Mouse (Mus musculus) intestine, embryonic 16.5 days (tissue): ENCODE measurements around the gene Gramd4. TPM values are rescaled to one million over a fixed set of nuclear protein-coding genes. Genes with fewer than 3 reads are reported as not detected.
"Not testable (repeated sequence)": the region's sequence is repeated elsewhere in the genome, so short reads cannot be mapped to it uniquely, and the experiment has no call there.

ENCODE experiments used
- ATAC-seq: fragments of 200-750 bp; cut with Nextera tagmentation; 2 replicates; pipeline ENCODE4 v1.8.0; 2017; ENCODE audit warnings: moderate TSS enrichment, moderate library complexity
- H3K27ac ChIP-seq: fragments of 300-500 bp; sonication (generic); 2 replicates; pipeline ENCODE4 v1.5.1; 2014; ENCODE audit warnings: mild to moderate bottlenecking, low read length
- H3K27me3 ChIP-seq: fragments of 300-500 bp; sonication (generic); replicated peaks from 2 replicates; pipeline ENCODE4 v1.6.1; 2014; ENCODE audit warnings: low read length, control low read depth, mixed read lengths; ENCODE audit not compliant: control insufficient read depth, insufficient read depth
- H3K36me3 ChIP-seq: fragments of 300-500 bp; sonication (generic); 2 replicates; pipeline ENCODE4 v1.6.1; 2014; ENCODE audit warnings: low read length, control low read depth; ENCODE audit not compliant: control insufficient read depth, insufficient read depth
- H3K4me1 ChIP-seq: fragments of 300-500 bp; sonication (generic); 2 replicates; pipeline ENCODE4 v1.6.1; 2014; ENCODE audit warnings: low read length, control low read depth, mixed read lengths; ENCODE audit not compliant: control insufficient read depth, insufficient read depth
- H3K4me2 ChIP-seq: fragments of 300-500 bp; sonication (generic); 2 replicates; pipeline ENCODE4 v1.6.1; 2014; ENCODE audit warnings: low read depth, low read length, control low read depth
- H3K4me3 ChIP-seq: fragments of 300-500 bp; sonication (generic); 2 replicates; pipeline ENCODE4 v1.5.1; 2014; ENCODE audit warnings: mild to moderate bottlenecking, low read length
- H3K9ac ChIP-seq: fragments of 300-500 bp; sonication (generic); 2 replicates; pipeline ENCODE4 v1.6.1; 2014; ENCODE audit warnings: low read depth, low read length
- H3K9me3 ChIP-seq: fragments of 300-500 bp; sonication (generic); 2 replicates; pipeline ENCODE4 v1.6.1; 2016; ENCODE audit warnings: low read length, control low read depth; ENCODE audit not compliant: control insufficient read depth
- WGBS: fragments of 180-500 bp; shearing (Covaris S2); extraction: QIAGEN DNeasy Blood & Tissue Kit; methylation state at CpG from one replicate; pipeline ENCODE4 v1.1.7; 2014; 5-methylcytosine and 5-hydroxymethylcytosine counted together
- polyA plus RNA-seq: library from polyadenylated mRNA; unstranded; fragments of >200 nt; fragmentation: Nextera tagmentation; extraction: Ambion mirVana; gene quantifications from 2 replicates; pipeline ENCODE4 v1.2.1, GENCODE M21; 2015

Gramd4 gene
- polyA plus RNA-seq, 1 experiment from 2014 or later, result 9.1 TPM

GRCm38 (mm10) chr15:86176771-86177702 lies 119.5 kb downstream of the Gramd4 start:
- Histone ChIP-seq H3K27ac (no peak overlapping the region), H3K36me3 (no peaks in the 10 kb centered on the region), H3K9me3 (no peaks in the 10 kb centered on the region), H3K4me2 (no peak overlapping the region), H3K4me3 (no peak overlapping the region), H3K27me3 (no peaks in the 10 kb centered on the region), H3K4me1 (peaks cover 4% of the 10 kb centered on the region), H3K9ac (no peak overlapping the region)
- WGBS, result 69% methylated on average over 22 of the region's 22 CpGs
- ATAC-seq, result no peak

GRCm38 (mm10) chr15:86177703-86178251 lies 120.3 kb downstream of the Gramd4 start:
- not testable (repeated sequence) for H3K27me3 ChIP-seq, H3K4me2 ChIP-seq, H3K27ac ChIP-seq, H3K9me3 ChIP-seq, H3K4me3 ChIP-seq, H3K9ac ChIP-seq, H3K36me3 ChIP-seq, ATAC-seq
- peaks cover 12% of the 10 kb centered on the region for H3K4me1 ChIP-seq
- WGBS, result 77% methylated on average over 2 of the region's 2 CpGs

- H3K27me3 ChIP-seq, result no peaks in the 10 kb centered on the region
- no peak overlapping the region for H3K27ac ChIP-seq
- H3K9me3 ChIP-seq, result no peaks in the 10 kb centered on the region
- H3K36me3 ChIP-seq, result no peaks in the 10 kb centered on the region
- no peak for ATAC-seq
- no peak overlapping the region for H3K4me2 ChIP-seq
- 92% methylated on average over 6 of the region's 6 CpGs for WGBS
- H3K9ac ChIP-seq, result no peak overlapping the region
- H3K4me3 ChIP-seq, result no peak overlapping the region
- H3K4me1 ChIP-seq, result peaks cover 14% of the 10 kb centered on the region
Observed at GRCm38 (mm10) chr15:86178594-86178993, 121.1 kb downstream of the Gramd4 start.

- Histone ChIP-seq H3K27ac (no peak overlapping the region), H3K4me3 (no peak overlapping the region), H3K9ac (no peak overlapping the region), H3K27me3 (no peaks in the 10 kb centered on the region), H3K4me1 (peaks cover 23% of the 10 kb centered on the region), H3K9me3 (no peaks in the 10 kb centered on the region), H3K36me3 (no peaks in the 10 kb centered on the region), H3K4me2 (no peak overlapping the region)
- WGBS, result 66% methylated on average over 4 of the region's 4 CpGs
- no peak for ATAC-seq
Observed at GRCm38 (mm10) chr15:86180427-86180826, 122.9 kb downstream of the Gramd4 start.

GRCm38 (mm10) chr15:86181321-86181720 lies 123.8 kb downstream of the Gramd4 start:
- WGBS, result 89% methylated on average over 3 of the region's 3 CpGs
- H3K9ac ChIP-seq, H3K27ac ChIP-seq, H3K36me3 ChIP-seq, H3K9me3 ChIP-seq, H3K4me3 ChIP-seq, H3K4me2 ChIP-seq, H3K27me3 ChIP-seq, ATAC-seq: not testable (repeated sequence)
- peaks cover 27% of the 10 kb centered on the region for H3K4me1 ChIP-seq

- no peaks in the 10 kb centered on the region for H3K36me3 ChIP-seq
- no peaks in the 10 kb centered on the region for H3K27me3 ChIP-seq
- peak overlapping the region; percentile 49 for H3K27ac ChIP-seq
- H3K9ac ChIP-seq, result no peak overlapping the region; the same call in 1 of the 2 replicates
- WGBS, result 34% methylated on average over 11 of the region's 11 CpGs
- peak overlapping the region; percentile 11 for H3K4me2 ChIP-seq
- H3K4me3 ChIP-seq, result no peak overlapping the region
- peak; percentile 34; the same call in 1 of the 2 replicates for ATAC-seq
- peaks cover 27% of the 10 kb centered on the region for H3K4me1 ChIP-seq
- no peaks in the 10 kb centered on the region for H3K9me3 ChIP-seq
Observed at GRCm38 (mm10) chr15:86181941-86182439, 124.5 kb downstream of the Gramd4 start.

GRCm38 (mm10) chr15:86182646-86183045 lies 125.2 kb downstream of the Gramd4 start:
- ATAC-seq, result no peak
- Histone ChIP-seq H3K36me3 (no peaks in the 10 kb centered on the region), H3K4me1 (peaks cover 27% of the 10 kb centered on the region), H3K9ac (no peak overlapping the region), H3K9me3 (no peaks in the 10 kb centered on the region), H3K27ac (peak overlapping the region; percentile 49), H3K27me3 (no peaks in the 10 kb centered on the region), H3K4me2 (peak overlapping the region; percentile 11), H3K4me3 (no peak overlapping the region)
- 54% methylated on average over 13 of the region's 13 CpGs for WGBS

GRCm38 (mm10) chr15:86183484-86183883 lies 126.0 kb downstream of the Gramd4 start:
- 95% methylated on average over 8 of the region's 8 CpGs for WGBS

GRCm38 (mm10) chr15:86184071-86184470 lies 126.6 kb downstream of the Gramd4 start:
- H3K27ac ChIP-seq, result no peak overlapping the region
- ATAC-seq, result no peak
- no peaks in the 10 kb centered on the region for H3K36me3 ChIP-seq
- H3K9me3 ChIP-seq, result no peaks in the 10 kb centered on the region
- peaks cover 34% of the 10 kb centered on the region for H3K4me1 ChIP-seq
- H3K4me2 ChIP-seq, result peak overlapping the region; percentile 90; the same call in 1 of the 2 replicates
- no peaks in the 10 kb centered on the region for H3K27me3 ChIP-seq
- H3K4me3 ChIP-seq, result peak overlapping the region; percentile 87
- no peak overlapping the region for H3K9ac ChIP-seq
- WGBS, result 64% methylated on average over 5 of the region's 5 CpGs

More at GRCm38 (mm10) chr15:86183484-86183883, 126.0 kb downstream of the Gramd4 start:
- Histone ChIP-seq H3K4me2 (no peak overlapping the region), H3K4me1 (peaks cover 29% of the 10 kb centered on the region), H3K27ac (no peak overlapping the region), H3K9ac (no peak overlapping the region), H3K27me3 (no peaks in the 10 kb centered on the region), H3K36me3 (no peaks in the 10 kb centered on the region), H3K4me3 (no peak overlapping the region), H3K9me3 (no peaks in the 10 kb centered on the region)
- ATAC-seq, result no peak
